Mouse (Mus musculus) lung, embryonic 14.5 days (tissue): Measurements from ENCODE around the gene Tacc3. TPM values are rescaled to one million over a fixed set of nuclear protein-coding genes. Genes with fewer than 3 reads are reported as not detected.

Source experiments
- ATAC-seq: fragments of 200-750 bp; cut with Nextera tagmentation; 2 replicates; pipeline ENCODE4 v1.8.0; 2017; ENCODE audit warnings: mild to moderate bottlenecking, moderate TSS enrichment, moderate library complexity; ENCODE audit not compliant: insufficient read depth
- DNase-seq: peaks from one replicate; pipeline ENCODE4 v3.0.0-alpha.2; 2015
- H3K27ac ChIP-seq: fragments of 300-500 bp; sonication (generic); 2 replicates; pipeline ENCODE4 v1.5.1; 2014; ENCODE audit warnings: low read depth, mild to moderate bottlenecking, moderate library complexity
- H3K27me3 ChIP-seq: fragments of 300-500 bp; sonication (generic); 2 replicates; pipeline ENCODE4 v1.6.1; 2014; ENCODE audit warnings: low read length, control low read depth; ENCODE audit not compliant: insufficient read depth
- H3K36me3 ChIP-seq: fragments of 300-500 bp; sonication (generic); 2 replicates; pipeline ENCODE4 v1.6.1; 2014; ENCODE audit warnings: control low read depth; ENCODE audit not compliant: insufficient read depth
- H3K4me1 ChIP-seq: fragments of 300-500 bp; sonication (generic); 2 replicates; pipeline ENCODE4 v1.6.1; 2014; ENCODE audit warnings: antibody characterized with exemption, control low read depth; ENCODE audit not compliant: insufficient read depth
- H3K4me2 ChIP-seq: fragments of 300-500 bp; sonication (generic); 2 replicates; pipeline ENCODE4 v1.6.1; 2014; ENCODE audit warnings: mild to moderate bottlenecking
- H3K4me3 ChIP-seq: fragments of 300-500 bp; sonication (generic); 2 replicates; pipeline ENCODE4 v1.5.1; 2014; ENCODE audit warnings: low read depth, low read length
- H3K9ac ChIP-seq: fragments of 300-500 bp; sonication (generic); 2 replicates; pipeline ENCODE4 v1.6.1; 2014
- H3K9me3 ChIP-seq: fragments of 300-500 bp; sonication (generic); 2 replicates; pipeline ENCODE4 v1.6.1; 2016; ENCODE audit warnings: low read depth, low read length, control low read depth
- CTCF ChIP-seq: IDR thresholded peaks from 2 replicates; pipeline ENCODE4 v1.5.1; 2016; ENCODE audit warnings: antibody characterized with exemption, low read depth
- WGBS: fragments of 180-500 bp; shearing (Covaris S2); extraction: QIAGEN DNeasy Blood & Tissue Kit; methylation state at CpG from one replicate; pipeline ENCODE4 v1.1.7; 2014; 5-methylcytosine and 5-hydroxymethylcytosine counted together
- polyA plus RNA-seq: library from polyadenylated mRNA; unstranded; fragments of >200 nt; fragmentation: Nextera tagmentation; extraction: Ambion mirVana; gene quantifications from 2 replicates; pipeline ENCODE4 v1.2.1, GENCODE M21; 2014

The Tacc3 gene
- polyA plus RNA-seq, 1 experiment from 2014 or later, result 261 TPM

DNA sequence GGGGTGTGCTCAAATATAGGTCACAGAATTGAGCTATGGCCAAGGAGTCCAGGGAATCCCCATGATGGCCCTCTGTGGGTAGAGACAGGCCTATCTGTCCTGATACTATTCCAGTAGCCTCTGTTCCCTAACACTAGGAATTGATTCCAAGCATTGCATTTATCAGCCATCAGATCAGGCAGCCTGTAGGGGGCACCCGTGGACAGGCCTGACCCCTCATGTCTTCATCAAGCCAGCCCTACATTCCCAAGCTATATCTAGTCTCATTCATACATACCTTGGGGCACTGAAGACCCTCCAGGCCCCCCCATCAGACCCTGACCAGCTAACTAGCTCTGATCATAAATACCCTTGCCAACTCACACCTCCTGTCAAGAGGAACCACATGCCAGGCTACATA is 18.0 kb downstream of the Tacc3 start:
- Histone ChIP-seq H3K27ac (no peak overlapping the region), H3K9ac (no peak overlapping the region), H3K4me1 (no peaks in the 10 kb centered on the region), H3K36me3 (peaks cover 27% of the 10 kb centered on the region), H3K4me3 (no peak overlapping the region), H3K4me2 (no peak overlapping the region), H3K27me3 (no peaks in the 10 kb centered on the region), H3K9me3 (no peaks in the 10 kb centered on the region)
- TF ChIP-seq CTCF, result peak; percentile 82
- ATAC-seq (peak; percentile 23; the same call in 1 of the 2 replicates), DNase-seq (peak; percentile 85)
- WGBS, result 0% methylated on average over 1 of the region's 1 CpGs

DNA sequence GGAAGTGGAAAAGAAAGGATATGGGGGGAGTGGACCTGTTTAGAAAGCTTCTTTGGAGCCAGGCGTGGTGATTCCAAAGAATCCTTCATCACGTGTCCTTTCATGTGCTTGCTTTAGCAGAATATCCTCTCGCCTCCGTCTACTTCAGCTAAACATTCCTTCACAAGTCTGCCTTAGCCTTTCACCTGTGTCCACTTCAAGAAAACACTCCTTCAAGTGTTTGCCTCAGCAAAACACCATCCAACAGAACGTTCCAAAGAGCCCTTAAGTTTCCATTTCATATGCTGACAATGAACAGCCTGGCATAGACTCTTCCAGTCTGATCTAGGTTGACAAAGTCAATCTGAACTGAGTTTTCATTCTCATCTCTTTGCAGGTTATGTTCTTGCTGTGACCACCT is 20.3 kb downstream of the Tacc3 start:
- peak overlapping the region; percentile 61; the same call in 1 of the 2 replicates for H3K27ac ChIP-seq
- no peaks in the 10 kb centered on the region for H3K27me3 ChIP-seq
- no peak overlapping the region for H3K4me2 ChIP-seq
- H3K4me1 ChIP-seq, result no peaks in the 10 kb centered on the region
- H3K9ac ChIP-seq, result no peak overlapping the region
- no peak overlapping the region for H3K4me3 ChIP-seq
- WGBS, result 44% methylated on average over 5 of the region's 5 CpGs
- DNase-seq, result peak; percentile 53
- TF ChIP-seq CTCF, result no peak
- ATAC-seq, result no peak
- H3K9me3 ChIP-seq, result no peaks in the 10 kb centered on the region
- peaks cover 5% of the 10 kb centered on the region; the same call in 1 of the 2 replicates for H3K36me3 ChIP-seq

DNA sequence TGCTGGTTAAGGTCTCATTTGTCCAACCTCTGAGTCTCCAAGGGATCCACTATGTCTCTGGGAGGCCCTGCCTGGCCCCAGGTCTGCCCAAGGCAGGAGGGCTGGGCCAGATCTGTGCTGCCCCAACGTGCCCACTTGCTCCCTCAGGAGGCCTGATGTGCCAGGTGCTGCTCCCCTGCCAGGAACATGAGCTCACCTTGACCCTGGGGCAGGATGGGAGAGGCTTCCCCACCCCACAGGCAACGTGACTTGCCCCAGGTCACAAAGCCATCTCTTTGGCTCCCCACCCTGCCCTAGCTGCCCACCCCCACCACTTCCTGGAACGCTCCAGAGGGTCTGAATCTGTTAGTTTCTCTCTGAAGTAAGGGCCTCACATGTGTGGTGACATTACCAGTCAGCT is 23.1 kb downstream of the Tacc3 start:
- no peak for TF ChIP-seq CTCF
- Histone ChIP-seq H3K36me3 (no peaks in the 10 kb centered on the region), H3K4me3 (no peak overlapping the region), H3K9ac (no peak overlapping the region), H3K27ac (no peak overlapping the region), H3K9me3 (no peaks in the 10 kb centered on the region), H3K27me3 (no peaks in the 10 kb centered on the region), H3K4me1 (no peaks in the 10 kb centered on the region), H3K4me2 (no peak overlapping the region)
- ATAC-seq, result no peak
- no peak for DNase-seq
- 57% methylated on average over 3 of the region's 3 CpGs for WGBS

DNA sequence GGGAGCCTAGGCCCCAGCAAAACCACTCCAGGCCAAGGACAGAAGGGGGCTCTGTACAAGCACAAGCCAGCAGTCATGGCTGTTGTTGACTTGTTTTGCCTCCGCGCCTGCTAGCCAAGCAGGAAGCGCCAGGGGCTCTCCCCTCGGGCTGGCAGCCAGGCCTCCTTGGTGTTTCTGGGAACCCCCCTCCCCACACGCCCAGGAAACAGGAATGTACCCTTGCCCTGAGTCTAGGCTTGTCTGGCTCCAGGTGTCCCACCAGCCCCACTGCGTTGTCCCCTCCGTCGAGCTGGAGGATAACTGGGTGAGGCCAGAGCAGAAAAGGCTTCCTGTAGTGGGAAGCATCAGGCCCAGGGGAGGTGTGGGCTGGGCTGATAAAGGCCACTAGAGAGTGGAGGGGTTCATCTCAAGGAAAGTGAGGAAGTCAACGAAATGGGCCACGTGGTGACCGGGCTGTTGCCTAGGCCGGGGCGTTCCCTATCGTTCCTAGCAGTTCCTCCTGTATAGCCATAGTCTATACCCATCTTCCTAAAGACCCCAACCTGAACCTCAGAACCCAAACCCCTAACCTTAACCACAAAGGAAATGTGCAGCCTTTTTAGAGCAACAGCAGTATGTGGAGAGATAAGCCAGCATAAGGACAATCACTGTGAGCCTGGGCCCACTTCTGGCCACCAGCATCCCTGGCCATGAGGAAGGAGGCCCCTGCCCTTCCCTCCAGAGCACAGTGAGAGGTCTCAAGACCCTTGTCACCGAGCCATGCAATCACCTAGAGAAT is 23.9 kb downstream of the Tacc3 start:
- Histone ChIP-seq H3K27me3 (no peaks in the 10 kb centered on the region), H3K9me3 (no peaks in the 10 kb centered on the region), H3K36me3 (no peaks in the 10 kb centered on the region), H3K9ac (no peak overlapping the region), H3K4me3 (no peak overlapping the region), H3K4me1 (no peaks in the 10 kb centered on the region), H3K27ac (no peak overlapping the region), H3K4me2 (no peak overlapping the region)
- DNase-seq, result no peak
- no peak for ATAC-seq
- WGBS, result 73% methylated on average over 15 of the region's 15 CpGs
- no peak for TF ChIP-seq CTCF

DNA sequence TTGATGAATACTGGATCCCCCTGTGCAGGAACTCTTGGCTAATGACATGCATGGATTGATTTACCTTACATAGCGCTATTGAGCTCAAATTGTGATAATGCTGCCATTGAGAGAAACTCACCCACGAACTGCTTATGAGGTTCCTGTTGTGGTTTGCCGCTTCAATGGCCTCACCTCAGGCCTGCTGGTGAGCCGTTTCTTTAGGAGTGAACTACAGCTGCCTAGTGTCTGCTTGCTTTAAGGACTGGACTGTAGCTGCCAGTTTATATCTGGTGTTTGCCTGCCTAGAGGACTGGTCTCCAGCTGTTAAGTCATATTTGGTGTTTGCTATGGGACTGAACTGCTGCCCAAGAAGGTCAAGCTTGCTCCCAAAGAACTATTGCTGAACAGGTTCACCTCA is 25.0 kb downstream of the Tacc3 start:
- Histone ChIP-seq H3K27ac (no peak overlapping the region), H3K9ac (no peak overlapping the region), H3K4me1 (no peaks in the 10 kb centered on the region), H3K27me3 (no peaks in the 10 kb centered on the region), H3K9me3 (no peaks in the 10 kb centered on the region), H3K4me3 (no peak overlapping the region), H3K4me2 (no peak overlapping the region), H3K36me3 (no peaks in the 10 kb centered on the region)
- DNase-seq (no peak), ATAC-seq (no peak)
- 85% methylated on average over 4 of the region's 4 CpGs for WGBS
- TF ChIP-seq CTCF, result no peak

DNA sequence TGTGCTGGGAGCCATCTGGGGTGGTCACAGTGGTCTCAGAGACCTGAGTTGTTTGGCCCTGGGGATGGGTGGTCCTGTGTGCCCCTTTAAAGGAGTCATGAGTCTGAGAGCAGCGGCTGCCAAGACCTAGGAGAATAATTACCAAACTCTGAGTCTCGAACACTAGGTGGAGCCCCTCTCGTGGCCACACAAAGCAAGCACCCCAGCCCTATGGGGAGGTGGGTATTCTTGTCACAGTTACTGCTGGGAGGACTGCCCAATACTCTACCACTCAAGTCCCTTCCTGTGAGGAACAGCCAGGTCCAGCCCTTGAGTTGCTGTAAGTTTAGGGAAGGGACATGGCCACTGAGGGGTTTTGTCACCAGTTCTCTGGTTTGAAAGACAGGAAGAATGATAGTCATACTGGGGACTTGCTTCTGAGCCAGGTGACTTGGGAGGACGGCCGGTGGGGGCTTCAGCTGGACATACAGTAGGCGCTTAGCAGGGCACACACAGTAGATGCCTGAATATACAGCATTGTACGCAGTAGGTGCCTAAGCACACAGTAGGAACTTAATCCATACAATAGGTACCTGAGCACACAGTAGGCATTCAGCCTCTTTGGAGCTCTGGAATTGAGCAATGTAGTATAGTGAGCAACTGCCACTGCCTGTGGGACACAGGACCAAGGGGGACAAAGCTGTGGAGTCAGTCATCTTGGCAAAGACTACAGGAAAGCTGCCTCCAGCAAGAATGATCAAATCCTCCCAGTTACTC is 26.1 kb downstream of the Tacc3 start:
- H3K27me3 ChIP-seq, result no peaks in the 10 kb centered on the region
- H3K27ac ChIP-seq, result no peak overlapping the region
- WGBS, result 41% methylated on average over 7 of the region's 7 CpGs
- H3K36me3 ChIP-seq, result no peaks in the 10 kb centered on the region
- ATAC-seq (peak; percentile 64; the same call in 1 of the 2 replicates), DNase-seq (peak; percentile 87)
- H3K4me2 ChIP-seq, result no peak overlapping the region
- no peak overlapping the region for H3K9ac ChIP-seq
- TF ChIP-seq CTCF, result peak; percentile 82
- no peak overlapping the region for H3K4me3 ChIP-seq
- H3K9me3 ChIP-seq, result no peaks in the 10 kb centered on the region
- peaks cover 9% of the 10 kb centered on the region for H3K4me1 ChIP-seq

DNA sequence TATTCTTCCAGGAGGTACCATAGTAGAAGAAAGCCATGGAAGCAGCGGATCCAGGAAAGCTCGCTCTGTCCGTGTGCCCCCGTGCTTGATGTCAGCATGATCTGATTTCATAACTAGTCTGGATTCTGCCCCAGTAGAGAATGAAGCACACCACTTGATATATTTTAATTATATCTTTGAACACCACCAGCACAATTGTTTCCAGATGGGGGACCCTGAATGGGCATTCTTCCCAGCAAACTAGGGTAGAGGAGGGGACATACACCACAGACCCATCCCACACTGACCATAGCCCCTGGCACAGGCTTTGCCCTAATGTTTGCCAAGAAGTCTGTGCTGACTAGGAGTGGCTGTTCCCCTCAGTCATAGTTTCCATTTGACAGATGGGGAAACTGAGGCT is 27.0 kb downstream of the Tacc3 start:
- ATAC-seq (no peak), DNase-seq (no peak)
- Histone ChIP-seq H3K9me3 (no peaks in the 10 kb centered on the region), H3K36me3 (no peaks in the 10 kb centered on the region), H3K27me3 (no peaks in the 10 kb centered on the region), H3K4me2 (no peak overlapping the region), H3K4me1 (peaks cover 15% of the 10 kb centered on the region), H3K4me3 (no peak overlapping the region), H3K9ac (no peak overlapping the region), H3K27ac (no peak overlapping the region)
- TF ChIP-seq CTCF, result no peak
- 82% methylated on average over 4 of the region's 4 CpGs for WGBS
